Mouse (Mus musculus) thymus, postnatal 36 days (tissue): Measurements from ENCODE around the gene Dkc1.

Experiments used
- DNase-seq, 2 experiments: peaks; one replicate each; pipeline ENCODE4 v3.0.0; 2022; ENCODE audit warnings: mixed read lengths in 2 of 2

Gene Dkc1

GRCm38 (mm10) chrX:75143124-75143555 is 47.5 kb downstream of the Dkc1 start:
- peak; percentile 26 to 46 for DNase-seq

GRCm38 (mm10) chrX:75148414-75148813 is 52.8 kb downstream of the Dkc1 start:
- no peak for DNase-seq

- no peak for DNase-seq
These were observed 54.6 kb downstream of the Dkc1 start for GRCm38 (mm10) chrX:75150304-75150703.

DNA sequence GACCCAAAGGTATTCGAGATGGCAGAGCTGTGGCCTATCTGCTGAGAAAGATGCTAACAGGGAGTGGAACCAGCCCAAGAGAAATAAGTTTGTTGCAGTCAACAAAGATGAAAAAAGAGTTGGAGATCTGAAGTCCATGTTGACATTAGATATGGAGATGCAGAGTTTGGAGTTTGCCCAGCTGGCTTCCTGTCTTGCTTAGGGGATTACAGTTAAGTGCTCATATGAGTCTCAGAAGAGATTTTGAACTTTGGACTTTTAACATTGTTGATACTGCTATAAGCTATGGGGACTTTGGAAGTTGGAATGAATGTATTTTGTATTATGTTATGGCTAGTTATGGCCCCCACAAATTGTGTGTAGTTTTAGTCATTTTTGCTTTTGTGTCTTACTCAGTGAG is 56.6 kb downstream of the Dkc1 start:
- DNase-seq, result no peak

DNA sequence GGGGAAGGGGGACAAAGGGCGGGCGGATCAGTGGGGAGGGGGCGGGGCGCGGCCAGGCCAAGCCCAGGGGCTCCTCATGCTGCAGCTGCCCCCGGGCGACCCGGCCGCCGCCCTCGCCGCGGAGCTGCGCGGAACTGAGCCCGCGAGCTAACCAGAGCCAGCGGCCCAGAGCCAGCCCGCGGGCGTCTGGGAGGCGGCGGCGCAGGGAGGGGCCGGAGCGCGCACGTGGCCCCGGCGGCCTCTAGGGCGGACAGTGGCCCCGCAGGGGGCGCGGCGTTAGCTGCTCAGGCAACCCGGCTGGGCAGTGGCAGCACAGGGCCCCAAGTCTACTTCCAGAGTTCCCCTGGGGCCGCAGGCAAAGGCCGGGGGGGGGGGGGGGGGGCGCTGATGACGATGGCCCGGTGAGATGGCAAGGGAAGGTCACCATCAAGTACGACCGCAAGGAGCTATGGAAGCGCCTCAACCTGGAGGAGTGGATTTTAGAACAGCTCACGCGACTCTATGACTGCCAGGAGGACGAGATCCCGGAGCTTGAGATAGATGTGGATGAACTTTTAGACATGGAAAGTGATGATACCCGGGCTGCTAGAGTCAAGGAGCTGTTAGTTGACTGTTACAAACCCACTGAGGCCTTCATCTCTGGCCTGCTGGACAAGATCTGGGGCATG is 60.1 kb downstream of the Dkc1 start:
- peak; percentile 22 to 46 for DNase-seq
